Mouse (Mus musculus): ENCODE measurements at regions not wholly inside any gene's neighbourhood (a gene's known extent, or its start where the extent isn't known, plus 50 kb on each side); places are given as distances from the start of the nearest gene placed in this dataset.

DNA sequence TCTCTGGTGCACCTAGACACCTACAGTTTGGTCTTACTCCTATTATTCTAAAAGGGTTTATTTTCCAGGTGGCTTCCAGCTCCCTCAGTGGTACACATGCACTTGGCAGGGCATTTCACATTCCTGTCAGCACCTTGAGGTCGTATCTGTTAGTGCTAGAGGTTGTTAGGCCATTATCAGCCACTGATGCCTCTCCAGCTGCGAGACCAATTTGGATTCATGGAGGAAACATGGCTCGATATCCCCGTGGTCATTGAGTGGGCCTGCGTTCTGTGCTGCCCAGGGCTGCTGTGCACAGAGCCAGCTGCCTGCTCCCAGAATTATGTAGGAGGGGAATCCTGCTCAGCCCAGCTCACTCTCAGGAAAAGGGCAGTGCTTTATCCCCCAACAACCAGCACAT lies 60.1 kb upstream of the Irx1 start:
- no peak for DNase-seq (ENCODE audit: extremely low spot score in 1 of 2, low spot score in 1 of 2)

DNA sequence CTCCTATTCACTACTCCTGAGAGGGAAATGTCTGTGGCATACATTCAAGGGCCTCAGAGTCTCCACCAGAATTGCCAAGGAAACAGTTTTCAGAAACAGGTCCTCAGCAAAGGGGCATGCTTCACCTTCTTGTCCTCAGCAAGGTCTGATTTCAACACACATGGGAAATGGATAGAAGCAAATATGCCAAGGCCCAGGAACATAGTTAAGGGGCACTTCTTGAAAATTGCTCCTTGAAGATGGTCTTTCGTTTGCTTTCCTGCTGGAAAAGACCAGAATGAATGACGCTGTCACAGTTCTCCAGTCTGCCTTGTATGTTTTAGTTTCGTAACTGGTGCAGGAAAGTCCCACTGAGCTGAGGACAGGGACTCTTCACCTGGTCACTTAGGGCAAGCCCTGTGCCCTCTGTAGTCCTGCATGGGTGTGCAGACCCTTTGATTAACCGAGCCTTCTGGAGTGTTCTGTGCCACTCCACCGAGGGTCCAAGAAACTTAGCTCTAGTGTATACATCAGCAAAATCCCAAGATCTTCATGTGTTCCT lies 80.5 kb upstream of the Irx1 start:
- no peak for DNase-seq (ENCODE audit: extremely low spot score in 1 of 2, low spot score in 1 of 2)

DNA sequence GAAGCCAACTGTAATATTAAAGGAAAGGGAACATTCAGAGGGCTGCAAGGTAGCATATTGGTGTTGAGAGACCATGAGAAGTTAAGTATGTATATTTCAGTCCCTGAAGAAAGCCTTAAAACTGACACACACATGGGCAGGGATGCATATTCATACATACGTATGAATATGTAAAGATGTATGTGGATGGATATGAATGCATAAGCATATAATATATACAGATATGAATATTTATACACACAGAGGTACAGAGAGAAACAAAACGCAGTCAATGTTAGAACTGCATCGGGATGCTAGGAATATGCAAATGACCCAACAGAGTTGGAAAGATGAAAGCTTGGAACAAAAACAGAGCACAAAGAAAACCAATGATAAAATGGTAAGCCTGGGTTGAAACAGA lies 92.9 kb upstream of the Irx1 start:
- no peak for DNase-seq (ENCODE audit: extremely low spot score in 1 of 2, low spot score in 1 of 2)

- no peak for DNase-seq (ENCODE audit: extremely low spot score in 1 of 2, low spot score in 1 of 2)
These were observed 98.1 kb upstream of the Irx1 start for GRCm38 (mm10) chr13:72061659-72062058.

- no peak for DNase-seq (ENCODE audit: extremely low spot score in 1 of 2, low spot score in 1 of 2)
These were observed 99.8 kb upstream of the Irx1 start for GRCm38 (mm10) chr13:72063278-72063761.

DNA sequence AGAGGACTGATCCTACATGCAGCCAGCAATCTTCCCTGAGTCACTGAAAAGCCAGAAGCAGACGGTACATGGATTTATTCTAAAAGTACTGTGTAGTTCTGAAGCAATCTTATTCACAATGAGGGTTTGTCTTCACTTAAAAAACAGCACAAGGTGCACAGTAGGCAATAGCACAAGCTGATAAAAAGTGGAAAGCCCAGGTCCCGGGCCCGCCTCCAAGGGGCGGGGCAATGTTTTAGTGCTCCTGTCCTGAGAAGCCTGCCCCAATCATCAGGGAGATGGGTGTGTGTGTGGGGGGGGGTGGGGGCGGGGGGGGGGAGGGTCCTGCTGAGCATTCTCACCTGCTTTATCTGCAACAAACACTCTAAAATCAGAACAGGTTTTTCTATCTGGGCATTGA lies 133.1 kb upstream of the Irx1 start:
- no peak for DNase-seq (ENCODE audit: extremely low spot score in 1 of 2, low spot score in 1 of 2)

DNA sequence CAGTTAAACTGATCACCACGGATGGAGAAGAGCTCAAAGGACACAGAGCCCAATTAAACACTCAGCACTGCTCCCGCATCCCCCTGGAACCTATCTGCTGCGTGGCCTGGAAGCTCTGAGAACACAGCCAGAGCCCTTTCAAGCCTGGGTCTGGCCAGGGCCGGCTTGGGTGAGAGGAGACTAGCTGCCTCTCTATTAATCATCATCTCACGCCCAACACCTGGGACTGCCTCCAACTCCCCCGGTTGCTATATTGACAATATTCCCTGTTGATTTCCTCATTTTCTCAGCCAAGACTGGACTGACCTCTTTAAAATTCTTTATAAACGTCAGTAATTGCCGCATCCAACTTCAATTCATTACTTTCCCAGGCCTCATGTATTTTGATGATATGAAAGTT lies 133.7 kb upstream of the Irx1 start:
- DNase-seq (ENCODE audit: extremely low spot score in 1 of 2, low spot score in 1 of 2), result no peak

DNA sequence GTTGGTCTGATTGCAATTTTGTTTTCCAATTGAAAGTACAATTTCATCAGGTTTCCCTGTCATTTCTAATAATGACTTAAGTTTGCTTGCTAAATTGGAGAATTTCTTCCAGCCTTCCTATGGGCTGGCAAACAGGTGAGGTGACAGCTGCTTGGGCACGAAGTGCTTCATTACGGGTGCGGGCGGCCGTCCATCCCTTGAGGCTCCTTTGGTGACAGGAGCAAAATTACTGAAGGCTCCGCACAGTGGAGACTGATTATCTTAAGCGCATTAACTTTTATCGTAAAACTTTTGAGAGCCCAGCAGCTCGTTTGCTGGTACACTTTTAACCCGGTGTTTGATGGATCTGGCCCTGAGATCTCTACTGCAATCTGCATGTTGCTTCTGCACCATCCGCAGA lies 134.3 kb upstream of the Irx1 start:
- DNase-seq (ENCODE audit: extremely low spot score in 1 of 2, low spot score in 1 of 2), result no peak

GRCm38 (mm10) chr13:72100741-72101140 lies 137.2 kb upstream of the Irx1 start:
- no peak for DNase-seq (ENCODE audit: extremely low spot score in 1 of 2, low spot score in 1 of 2)

DNA sequence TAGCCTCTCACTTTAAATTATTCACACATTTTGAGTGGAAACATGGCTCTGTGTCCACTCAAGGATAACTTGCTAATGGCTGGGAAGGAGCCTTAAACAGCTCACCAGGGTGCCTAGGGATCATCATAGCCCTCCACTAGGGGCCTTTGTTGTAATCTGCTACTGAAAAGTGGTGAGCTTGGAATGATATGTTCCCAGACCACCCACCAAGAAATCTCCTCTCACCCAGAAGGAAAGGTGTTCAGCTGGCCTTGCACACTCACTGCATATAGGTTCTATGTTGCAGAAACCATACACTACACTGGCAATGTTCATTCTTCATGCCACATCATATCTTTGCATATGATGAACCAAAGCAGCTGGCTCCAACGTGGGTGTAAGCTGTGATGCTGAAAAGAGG lies 145.1 kb upstream of the Irx1 start:
- DNase-seq (ENCODE audit: extremely low spot score in 1 of 2, low spot score in 1 of 2), result no peak

- DNase-seq (ENCODE audit: extremely low spot score in 1 of 2, low spot score in 1 of 2), result no peak
These were observed 150.4 kb upstream of the Irx1 start for GRCm38 (mm10) chr13:72113942-72114341.

- no peak for DNase-seq (ENCODE audit: extremely low spot score in 1 of 2, low spot score in 1 of 2)
These were observed 151.5 kb upstream of the Irx1 start for GRCm38 (mm10) chr13:72114776-72115663.

GRCm38 (mm10) chr13:72120467-72120866 lies 156.9 kb upstream of the Irx1 start:
- DNase-seq (ENCODE audit: extremely low spot score in 1 of 2, low spot score in 1 of 2), result no peak

GRCm38 (mm10) chr13:72120911-72121553 lies 157.5 kb upstream of the Irx1 start:
- DNase-seq (ENCODE audit: extremely low spot score in 1 of 2, low spot score in 1 of 2), result no peak

- no peak for DNase-seq (ENCODE audit: extremely low spot score in 1 of 2, low spot score in 1 of 2)
These were observed 158.2 kb upstream of the Irx1 start for GRCm38 (mm10) chr13:72121554-72122229.

GRCm38 (mm10) chr13:72122230-72122627 lies 158.7 kb upstream of the Irx1 start:
- no peak for DNase-seq (ENCODE audit: extremely low spot score in 1 of 2, low spot score in 1 of 2)

DNA sequence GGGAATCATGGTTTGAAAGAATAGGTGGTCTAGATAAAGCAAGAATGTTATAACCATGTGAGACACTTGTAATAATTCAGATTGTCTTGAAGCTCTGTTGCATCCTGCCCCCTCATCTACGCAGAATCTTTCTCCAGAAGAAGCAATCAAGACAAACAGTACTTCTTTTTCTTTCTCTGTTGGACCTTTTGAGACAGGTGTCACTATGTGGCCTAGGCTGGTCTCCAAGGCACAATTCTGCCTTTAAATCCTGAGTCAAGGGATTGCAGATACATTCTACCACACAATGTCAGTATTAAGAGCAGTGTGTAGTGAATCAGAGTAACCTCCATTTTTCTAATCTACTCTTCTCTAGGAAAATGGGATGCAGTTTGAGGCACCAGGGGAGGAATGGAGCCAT lies 164.8 kb upstream of the Irx1 start:
- no peak for DNase-seq (ENCODE audit: extremely low spot score in 1 of 2, low spot score in 1 of 2)

GRCm38 (mm10) chr13:72131341-72131740 lies 167.8 kb upstream of the Irx1 start:
- DNase-seq (ENCODE audit: extremely low spot score in 1 of 2, low spot score in 1 of 2), result no peak

DNA sequence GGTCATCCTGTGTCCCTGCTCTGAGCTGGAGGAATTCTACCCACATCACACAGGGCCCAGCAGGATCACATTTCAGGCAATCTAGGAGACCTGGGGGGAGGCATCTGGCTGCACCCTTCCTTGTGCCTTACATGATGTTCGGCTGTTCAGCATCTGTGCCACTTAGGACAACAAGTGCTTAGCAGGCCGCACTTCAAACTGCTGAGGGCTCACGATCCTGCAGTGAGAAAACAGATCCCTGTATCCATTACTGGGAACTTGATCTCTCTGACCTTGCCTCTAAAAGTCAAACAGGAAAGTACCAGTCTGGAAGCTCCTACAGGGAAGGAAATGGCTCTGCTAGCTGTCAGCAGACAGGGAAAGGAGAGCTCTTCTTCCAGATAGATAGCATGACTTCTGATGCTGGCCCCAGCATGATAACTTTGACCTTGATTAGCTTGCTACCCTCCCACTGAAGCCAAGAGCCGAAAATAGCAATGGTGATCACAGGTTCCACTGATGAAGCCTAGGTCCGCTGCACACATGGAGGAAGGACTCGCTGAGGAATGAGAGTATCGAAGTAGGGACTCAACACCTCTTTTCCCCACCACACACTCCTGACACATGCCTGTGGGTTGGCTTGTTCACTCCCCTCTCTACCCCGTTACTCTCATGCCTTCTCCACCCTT lies 170.7 kb upstream of the Irx1 start:
- no peak for DNase-seq (ENCODE audit: extremely low spot score in 1 of 2, low spot score in 1 of 2)

- no peak for DNase-seq (ENCODE audit: extremely low spot score in 1 of 2, low spot score in 1 of 2)
These were observed 202.7 kb upstream of the Irx1 start for GRCm38 (mm10) chr13:72166225-72166624.

DNA sequence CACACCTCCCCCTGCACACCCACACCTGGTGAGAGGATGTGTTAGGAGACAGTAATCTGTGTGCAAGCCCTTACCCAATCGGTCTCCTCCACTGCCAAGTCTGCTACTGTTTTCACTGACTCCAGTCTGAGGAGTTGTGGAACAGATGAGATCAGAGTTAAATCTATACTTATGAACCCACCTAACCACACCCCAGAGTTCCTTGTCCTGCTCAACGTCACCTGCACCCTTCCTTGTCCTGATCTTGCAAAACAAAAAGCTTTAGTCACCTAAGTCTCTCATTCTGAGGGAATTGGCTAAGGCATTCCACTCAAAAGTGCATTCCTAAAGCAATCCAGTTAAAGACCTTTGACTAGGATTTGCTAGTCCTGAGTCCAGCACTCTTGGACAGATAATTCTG lies 203.9 kb upstream of the Irx1 start:
- no peak for DNase-seq (ENCODE audit: extremely low spot score in 1 of 2, low spot score in 1 of 2)

Data from layer of hippocampus, postnatal 25 days (tissue).